13 mouse cellular contexts compared by ENCODE assay signal in the genomic region with DNA sequence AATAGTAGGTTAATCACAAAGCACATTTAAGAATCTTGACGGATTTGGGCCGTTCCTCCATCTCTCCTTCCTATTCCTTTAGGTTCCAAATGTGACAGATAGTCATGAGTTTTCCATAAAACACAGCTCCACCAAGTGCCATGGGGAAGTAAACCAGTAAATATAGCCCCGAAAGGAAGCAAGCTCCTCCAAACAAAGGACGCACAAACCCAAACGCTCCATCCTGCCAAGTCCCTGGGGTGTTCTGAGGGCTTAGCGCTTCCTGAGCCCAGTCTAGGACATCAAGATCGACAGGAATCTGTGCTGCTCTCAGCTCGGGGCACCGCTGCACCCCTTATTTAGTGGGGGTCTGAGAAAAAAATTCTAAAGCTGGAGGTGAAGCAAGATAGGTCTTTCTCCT.
DNase-seq lines count a peak whose midpoint lies in the region; ATAC-seq and TF ChIP-seq lines count a peak whose summit lies in the region.
"Had no signal": no experiment of that assay in that cellular context is flagged by ENCODE, and none has a peak within 500 bp of the region (broad histone marks: within the 10 kb centered on the region; RNA-seq: fewer than 3 reads in every experiment).

No protein-coding gene starts in this region.

- WGBS in heart, embryonic 16.5 days, result 59% methylated on average over 9 of the region's 9 CpGs
- WGBS in kidney, embryonic 16.5 days, result 81% methylated on average over 9 of the region's 9 CpGs
- WGBS in lung, postnatal 0 days, result 54% methylated on average over 9 of the region's 9 CpGs
- WGBS in liver, embryonic 12.5 days (ENCODE audit: insufficient replicate concordance), result 50% methylated on average over 9 of the region's 9 CpGs

- intact Hi-C loops in heart, postnatal 25 days (cut with DNase I), result loop anchor here (5.0 to 10.0 kb wide), 2 partner anchors 63 to 360 kb away; no protein-coding TSS in a partner anchor

- no peak overlapping the region for H3K4me2 ChIP-seq in heart, embryonic 16.5 days (ENCODE audit: low read depth, low read length)
- no peak overlapping the region for H3K4me2 ChIP-seq in kidney, embryonic 16.5 days (replicated peaks; ENCODE audit: low read depth, low read length)
- no peak overlapping the region for H3K4me2 ChIP-seq in lung, postnatal 0 days (replicated peaks; ENCODE audit: low read depth, low read length)
- H3K4me2 ChIP-seq in liver, embryonic 12.5 days, result no peak overlapping the region
- H3K4me2 ChIP-seq: limb, embryonic 12.5 days; midbrain, embryonic 13.5 days; neural tube, embryonic 12.5 days had no signal

- peak overlapping the region; percentile 59 for H3K27ac ChIP-seq in heart, embryonic 16.5 days (ENCODE audit: low read length)
- peak overlapping the region; percentile 4; the same call in 1 of the 2 replicates for H3K27ac ChIP-seq in kidney, embryonic 16.5 days (ENCODE audit: low read length)
- H3K27ac ChIP-seq in lung, postnatal 0 days (ENCODE audit: low read length), result no peak overlapping the region
- no peak overlapping the region for H3K27ac ChIP-seq in liver, embryonic 12.5 days
- H3K27ac ChIP-seq: limb, embryonic 12.5 days; midbrain, embryonic 13.5 days; neural tube, embryonic 12.5 days; stomach, postnatal 0 days had no signal

- no peaks in the 10 kb centered on the region for H3K9me3 ChIP-seq in heart, embryonic 16.5 days (replicated peaks; ENCODE audit: control insufficient read depth, low read length)
- H3K9me3 ChIP-seq in kidney, embryonic 16.5 days (ENCODE audit: low read length), result no peaks in the 10 kb centered on the region
- no peaks in the 10 kb centered on the region for H3K9me3 ChIP-seq in lung, postnatal 0 days (ENCODE audit: low read length)
- no peaks in the 10 kb centered on the region for H3K9me3 ChIP-seq in liver, embryonic 12.5 days (replicated peaks)
- H3K9me3 ChIP-seq: limb, embryonic 12.5 days; midbrain, embryonic 13.5 days; neural tube, embryonic 12.5 days had no signal

- H3K4me3 ChIP-seq in heart, embryonic 16.5 days (ENCODE audit: low read length), result no peak overlapping the region
- no peak overlapping the region for H3K4me3 ChIP-seq in kidney, embryonic 16.5 days (ENCODE audit: low read length)
- no peak overlapping the region for H3K4me3 ChIP-seq in lung, postnatal 0 days (ENCODE audit: low read depth, low read length)
- no peak overlapping the region for H3K4me3 ChIP-seq in liver, embryonic 12.5 days
- H3K4me3 ChIP-seq: limb, embryonic 12.5 days; midbrain, embryonic 13.5 days; neural tube, embryonic 12.5 days had no signal

- H3K36me3 ChIP-seq in heart, embryonic 16.5 days (ENCODE audit: control insufficient read depth, insufficient read depth), result no peaks in the 10 kb centered on the region
- H3K36me3 ChIP-seq in kidney, embryonic 16.5 days (ENCODE audit: insufficient read depth, low read length), result no peaks in the 10 kb centered on the region
- H3K36me3 ChIP-seq in lung, postnatal 0 days (ENCODE audit: insufficient read depth, low read length), result no peaks in the 10 kb centered on the region
- no peaks in the 10 kb centered on the region for H3K36me3 ChIP-seq in liver, embryonic 12.5 days
- H3K36me3 ChIP-seq: limb, embryonic 12.5 days; midbrain, embryonic 13.5 days; neural tube, embryonic 12.5 days had no signal

- no peaks in the 10 kb centered on the region for H3K27me3 ChIP-seq in heart, embryonic 16.5 days (ENCODE audit: control insufficient read depth, insufficient read depth, low read length)
- no peaks in the 10 kb centered on the region for H3K27me3 ChIP-seq in kidney, embryonic 16.5 days (ENCODE audit: insufficient read depth, low read length)
- H3K27me3 ChIP-seq in lung, postnatal 0 days (replicated peaks; ENCODE audit: insufficient read depth, low read length), result no peaks in the 10 kb centered on the region
- no peaks in the 10 kb centered on the region for H3K27me3 ChIP-seq in liver, embryonic 12.5 days (replicated peaks)
- H3K27me3 ChIP-seq: limb, embryonic 12.5 days; midbrain, embryonic 13.5 days; neural tube, embryonic 12.5 days had no signal

- no peak overlapping the region for H3K9ac ChIP-seq in heart, embryonic 16.5 days (ENCODE audit: low read length)
- H3K9ac ChIP-seq in kidney, embryonic 16.5 days (replicated peaks; ENCODE audit: low read length), result no peak overlapping the region
- H3K9ac ChIP-seq in lung, postnatal 0 days (replicated peaks; ENCODE audit: low read depth), result no peak overlapping the region
- no peak overlapping the region for H3K9ac ChIP-seq in liver, embryonic 12.5 days
- H3K9ac ChIP-seq: limb, embryonic 12.5 days; liver, postnatal 0 days; midbrain, embryonic 13.5 days; neural tube, embryonic 12.5 days had no signal

- no peak for ATAC-seq in heart, embryonic 16.5 days (replicated peaks; ENCODE audit: extremely low read depth, insufficient read depth, low FRiP score)
- ATAC-seq in kidney, embryonic 16.5 days (ENCODE audit: low FRiP score, low TSS enrichment), result no peak
- ATAC-seq in lung, postnatal 0 days, result peak; percentile 78
- ATAC-seq in liver, embryonic 12.5 days, result no peak
- ATAC-seq: liver, postnatal 0 days; midbrain, embryonic 13.5 days had no signal

- no peak for TF ChIP-seq EP300 in lung, postnatal 0 days (IDR thresholded peaks at IDR 0.05)

- peak; percentile 38 to 62 for DNase-seq in heart, adult 18-20 months
- DNase-seq in heart, postnatal 25 days (ENCODE audit: low spot score), result no peak
- peak; percentile 54 for DNase-seq in lung, postnatal 0 days (ENCODE audit: low spot score)
- DNase-seq in neural tube, embryonic 10.5 days (ENCODE audit: extremely low spot score, low spot score), result no peak
- no peak for DNase-seq in frontal cortex, postnatal 25 days (ENCODE audit: low spot score in 2 of 2)

- TF ChIP-seq CTCF in lung, postnatal 0 days (IDR thresholded peaks at IDR 0.05), result peak; percentile 2; the same call in 1 of the 2 replicates

- H3K4me1 ChIP-seq in heart, embryonic 16.5 days (ENCODE audit: control insufficient read depth, insufficient read depth, low read length), result peaks cover 2% of the 10 kb centered on the region; the same call in 1 of the 2 replicates
- H3K4me1 ChIP-seq in kidney, embryonic 16.5 days (ENCODE audit: insufficient read depth, low read length), result peaks cover 8% of the 10 kb centered on the region
- H3K4me1 ChIP-seq in lung, postnatal 0 days (ENCODE audit: insufficient read depth, low read depth, low read length), result no peaks in the 10 kb centered on the region
- H3K4me1 ChIP-seq in liver, embryonic 12.5 days, result no peaks in the 10 kb centered on the region
- H3K4me1 ChIP-seq: limb, embryonic 12.5 days; midbrain, embryonic 13.5 days had no signal

Comparison
In these comparisons a context has a peak if more than half of its experiments do, and no peak if none do; other contexts are left out.
1. DNase-seq: peak in heart, adult 18-20 months (2 of 2) and lung, postnatal 0 days (single experiment); none in heart, postnatal 25 days (single experiment), neural tube, embryonic 10.5 days (single experiment) and frontal cortex, postnatal 25 days (0 of 2).
2. H3K27ac ChIP-seq: peak in heart, embryonic 16.5 days (single experiment) and kidney, embryonic 16.5 days (single experiment); none in lung, postnatal 0 days (single experiment) and liver, embryonic 12.5 days (single experiment).